Mouse (Mus musculus): ENCODE measurements around the gene Ankrd13a. TPM values are rescaled to one million over a fixed set of nuclear protein-coding genes. Genes with fewer than 3 reads are reported as not detected.
A peak's percentile ranks its signal among the peaks of the same experiment; 100 is the strongest.

The Ankrd13a gene
- polyA plus RNA-seq, 1 experiment from 2014 or later: 50.1 TPM

DNA sequence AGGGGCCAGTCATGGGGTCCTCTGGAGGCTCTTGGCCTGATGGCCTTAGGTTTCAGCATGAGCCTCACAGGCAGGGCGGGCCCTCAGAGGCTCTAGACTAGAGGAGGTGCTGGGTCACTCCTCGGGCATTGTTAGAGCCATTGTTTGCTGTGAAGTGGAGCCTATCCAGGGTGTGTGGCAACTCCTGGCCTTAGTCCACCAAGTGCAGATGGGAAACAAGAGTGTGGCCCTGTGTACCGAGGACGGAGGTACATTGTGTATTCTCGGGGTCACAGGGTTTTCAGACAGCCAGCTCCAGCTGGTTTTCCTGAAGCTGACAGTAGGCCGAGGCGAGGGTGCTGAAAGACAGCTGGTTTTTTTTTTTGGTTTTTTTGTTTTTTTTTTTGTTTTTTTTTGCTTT is 18.8 kb downstream of the Ankrd13a start:
- Histone ChIP-seq H3K27ac (replicated peaks) (0 out of 2 replicates have a peak overlapping the region, but pooled peaks have one; percentile 13), H3K9me3 (replicated peaks) (no peaks in the 10 kb centered on the region), H3K4me3 (no peak overlapping the region), H3K27me3 (ENCODE audit: low read depth, poor library complexity, severe bottlenecking) (peaks cover 7% of the 10 kb centered on the region; the same call in 1 of the 2 replicates), H3K4me1 (peaks cover 41% of the 10 kb centered on the region), H3K36me3 (peaks cover 61% of the 10 kb centered on the region)
- WGBS: 78% methylated on average over 7 of the region's 7 CpGs
- no peak for DNase-seq (ENCODE audit: low spot score)

- Histone ChIP-seq H3K9me3 (replicated peaks) (no peaks in the 10 kb centered on the region), H3K4me1 (peaks cover 41% of the 10 kb centered on the region), H3K27ac (replicated peaks) (peak overlapping the region; percentile 61), H3K4me3 (no peak overlapping the region), H3K36me3 (peaks cover 62% of the 10 kb centered on the region), H3K27me3 (ENCODE audit: low read depth, poor library complexity, severe bottlenecking) (peaks cover 7% of the 10 kb centered on the region; the same call in 1 of the 2 replicates)
- no peak for DNase-seq (ENCODE audit: low spot score)
- WGBS: 77% methylated on average over 4 of the region's 4 CpGs
Observed at GRCm38 (mm10) chr5:114794609-114795008, 20.1 kb downstream of the Ankrd13a start.

DNA sequence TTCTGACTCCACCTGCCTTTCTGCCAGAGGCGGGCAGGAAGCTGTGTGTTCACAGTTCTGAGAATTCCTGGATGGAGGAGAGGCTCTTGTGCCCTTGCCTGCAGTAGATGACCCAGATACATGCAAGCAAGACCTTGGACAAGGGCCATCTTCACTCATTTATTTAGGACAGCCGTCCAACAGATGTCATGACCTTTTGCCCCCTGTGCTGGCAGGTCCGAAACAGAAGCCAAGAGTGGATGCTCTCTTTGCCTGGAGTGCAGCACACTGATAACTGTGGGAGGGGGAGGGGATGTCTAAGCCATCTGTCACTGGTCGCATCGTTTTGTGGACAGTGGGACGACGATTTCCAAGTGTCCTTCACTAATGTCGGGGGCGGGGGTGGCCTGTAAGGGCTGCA is 20.8 kb downstream of the Ankrd13a start:
- DNase-seq (ENCODE audit: low spot score): peak; percentile 30
- no peak overlapping the region for H3K4me3 ChIP-seq
- peak overlapping the region; percentile 61 for H3K27ac ChIP-seq (replicated peaks)
- peaks cover 41% of the 10 kb centered on the region for H3K4me1 ChIP-seq
- peaks cover 7% of the 10 kb centered on the region; the same call in 1 of the 2 replicates for H3K27me3 ChIP-seq (ENCODE audit: low read depth, poor library complexity, severe bottlenecking)
- H3K36me3 ChIP-seq: peaks cover 66% of the 10 kb centered on the region
- no peaks in the 10 kb centered on the region for H3K9me3 ChIP-seq (replicated peaks)
- 50% methylated on average over 9 of the region's 9 CpGs for WGBS

DNA sequence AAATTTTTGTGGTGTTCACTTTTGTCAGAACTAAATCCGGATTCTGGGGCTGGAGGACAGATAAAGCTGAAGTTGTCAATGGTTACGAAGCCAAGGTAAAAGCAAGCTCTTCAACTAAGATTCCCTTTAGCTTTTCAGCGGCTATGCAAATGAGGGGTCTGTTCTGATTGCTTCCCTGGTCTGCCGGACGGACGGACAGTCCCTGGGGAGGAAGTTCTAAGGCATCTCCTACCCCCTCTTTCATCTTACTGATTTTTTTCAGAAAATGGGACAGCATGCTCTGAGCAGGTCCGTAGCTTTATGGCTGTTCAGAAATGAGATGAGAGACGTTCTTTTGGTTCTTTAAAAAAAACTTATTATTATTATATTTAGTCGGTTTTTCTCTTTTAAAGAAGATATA is 21.2 kb downstream of the Ankrd13a start:
- Histone ChIP-seq H3K36me3 (peaks cover 66% of the 10 kb centered on the region), H3K4me3 (no peak overlapping the region), H3K27ac (replicated peaks) (0 out of 2 replicates have a peak overlapping the region, but pooled peaks have one; percentile 76), H3K4me1 (peaks cover 41% of the 10 kb centered on the region), H3K27me3 (ENCODE audit: low read depth, poor library complexity, severe bottlenecking) (peaks cover 7% of the 10 kb centered on the region; the same call in 1 of the 2 replicates), H3K9me3 (replicated peaks) (no peaks in the 10 kb centered on the region)
- WGBS: 61% methylated on average over 9 of the region's 9 CpGs
- no peak for DNase-seq (ENCODE audit: low spot score)

- peaks cover 65% of the 10 kb centered on the region for H3K36me3 ChIP-seq
Observed at GRCm38 (mm10) chr5:114796299-114797012, 22.0 kb downstream of the Ankrd13a start.

GRCm38 (mm10) chr5:114797253-114797652 is 22.8 kb downstream of the Ankrd13a start:
- peak overlapping the region; percentile 55; the same call in 1 of the 2 replicates for H3K4me3 ChIP-seq
- H3K4me1 ChIP-seq: peaks cover 47% of the 10 kb centered on the region
- no peaks in the 10 kb centered on the region for H3K9me3 ChIP-seq (replicated peaks)
- no peak overlapping the region for H3K27ac ChIP-seq (replicated peaks)
- no peak for DNase-seq (ENCODE audit: low spot score)
- peaks cover 7% of the 10 kb centered on the region; the same call in 1 of the 2 replicates for H3K27me3 ChIP-seq (ENCODE audit: low read depth, poor library complexity, severe bottlenecking)
- peaks cover 65% of the 10 kb centered on the region for H3K36me3 ChIP-seq
- 88% methylated on average over 8 of the region's 8 CpGs for WGBS

More at GRCm38 (mm10) chr5:114796299-114797012, 22.0 kb downstream of the Ankrd13a start:
- Histone ChIP-seq H3K4me3 (peak overlapping the region; percentile 55), H3K27me3 (ENCODE audit: low read depth, poor library complexity, severe bottlenecking) (peaks cover 7% of the 10 kb centered on the region; the same call in 1 of the 2 replicates), H3K4me1 (peaks cover 47% of the 10 kb centered on the region), H3K9me3 (replicated peaks) (no peaks in the 10 kb centered on the region), H3K27ac (replicated peaks) (peak overlapping the region; percentile 76)
- WGBS: 4% methylated on average over 40 of the region's 40 CpGs
- DNase-seq (ENCODE audit: low spot score): peak; percentile 47

DNA sequence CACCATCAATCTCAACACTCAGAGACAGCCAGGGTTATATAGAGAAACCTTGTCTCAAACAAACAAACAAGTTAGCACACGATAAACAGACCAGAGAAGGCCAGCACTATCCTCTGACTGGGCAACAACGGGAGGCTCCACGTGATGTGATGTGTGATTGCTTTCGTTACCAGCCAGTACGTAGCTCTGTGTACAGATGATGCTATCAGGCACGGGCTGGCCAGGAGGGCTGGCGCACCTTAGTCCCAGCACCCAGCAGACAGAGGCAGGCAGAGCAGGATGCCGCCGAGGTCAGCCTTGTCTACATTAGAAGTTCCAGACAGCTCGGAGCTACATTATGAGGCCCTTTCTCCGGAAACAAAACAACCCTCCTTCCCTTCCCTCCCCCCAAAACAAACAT is 25.4 kb downstream of the Ankrd13a start:
- DNase-seq (ENCODE audit: low spot score): no peak
- Histone ChIP-seq H3K4me1 (peaks cover 33% of the 10 kb centered on the region), H3K27ac (replicated peaks) (no peak overlapping the region), H3K9me3 (replicated peaks) (no peaks in the 10 kb centered on the region), H3K4me3 (no peak overlapping the region), H3K36me3 (peaks cover 71% of the 10 kb centered on the region), H3K27me3 (ENCODE audit: low read depth, poor library complexity, severe bottlenecking) (peaks cover 7% of the 10 kb centered on the region; the same call in 1 of the 2 replicates)
- WGBS: 92% methylated on average over 11 of the region's 11 CpGs

- H3K4me3 ChIP-seq: no peak overlapping the region
- 24% methylated on average over 8 of the region's 8 CpGs for WGBS
- H3K9me3 ChIP-seq (replicated peaks): no peaks in the 10 kb centered on the region
- DNase-seq (ENCODE audit: low spot score): no peak
- H3K4me1 ChIP-seq: peaks cover 24% of the 10 kb centered on the region
- H3K27ac ChIP-seq (replicated peaks): no peak overlapping the region
- peaks cover 83% of the 10 kb centered on the region for H3K36me3 ChIP-seq
- H3K27me3 ChIP-seq (ENCODE audit: low read depth, poor library complexity, severe bottlenecking): peaks cover 7% of the 10 kb centered on the region; the same call in 1 of the 2 replicates
Observed at GRCm38 (mm10) chr5:114801049-114801448, 26.6 kb downstream of the Ankrd13a start.

DNA sequence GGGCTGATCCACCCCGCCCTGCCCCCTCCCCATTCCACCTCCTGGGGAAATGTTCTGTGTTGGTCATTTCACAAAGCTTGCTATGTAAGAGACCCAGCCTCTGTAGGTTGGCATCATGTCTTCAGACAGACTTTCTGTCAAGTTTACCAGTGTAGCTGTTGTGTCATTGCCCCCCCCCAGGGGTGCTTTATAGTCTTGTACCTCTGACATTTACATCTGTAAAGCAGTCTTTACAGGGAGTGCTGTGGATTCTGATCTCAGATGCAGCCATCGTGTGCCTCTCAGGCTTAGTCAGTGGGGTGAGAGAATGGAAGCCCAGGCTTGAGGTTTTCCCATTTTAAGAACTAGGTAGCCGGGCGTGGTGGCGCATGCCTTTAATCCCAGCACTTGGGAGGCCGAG is 27.4 kb downstream of the Ankrd13a start:
- H3K36me3 ChIP-seq: peaks cover 91% of the 10 kb centered on the region
- 0 out of 2 replicates have a peak overlapping the region, but pooled peaks have one; percentile 4 for H3K27ac ChIP-seq (replicated peaks)
- H3K9me3 ChIP-seq (replicated peaks): no peaks in the 10 kb centered on the region
- H3K4me3 ChIP-seq: no peak overlapping the region
- 82% methylated on average over 6 of the region's 6 CpGs for WGBS
- no peak for DNase-seq (ENCODE audit: low spot score)
- peaks cover 7% of the 10 kb centered on the region; the same call in 1 of the 2 replicates for H3K27me3 ChIP-seq (ENCODE audit: low read depth, poor library complexity, severe bottlenecking)
- peaks cover 16% of the 10 kb centered on the region for H3K4me1 ChIP-seq

DNA sequence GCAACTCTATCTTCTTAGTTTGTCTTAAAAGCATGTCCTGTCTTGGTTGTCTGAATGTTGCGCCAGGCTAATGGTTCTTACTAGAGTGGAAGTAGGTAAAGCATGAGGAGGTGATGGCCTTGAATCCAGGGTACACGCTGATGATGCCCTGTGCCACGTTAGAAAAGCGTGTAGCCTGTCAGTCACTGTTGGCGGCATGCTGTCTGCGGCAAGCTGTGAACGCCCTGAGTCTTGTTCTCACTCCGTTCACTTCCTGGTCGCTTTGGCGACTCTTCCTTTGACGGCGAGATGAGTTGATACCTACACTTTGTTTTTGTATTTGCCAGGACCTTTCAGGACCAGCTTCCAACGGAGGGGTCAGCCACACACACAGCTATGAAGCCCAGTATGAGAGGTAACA is 28.8 kb downstream of the Ankrd13a start:
- H3K27me3 ChIP-seq (ENCODE audit: low read depth, poor library complexity, severe bottlenecking): no peaks in the 10 kb centered on the region
- peaks cover 11% of the 10 kb centered on the region for H3K4me1 ChIP-seq
- WGBS: 91% methylated on average over 13 of the region's 13 CpGs
- no peak for DNase-seq (ENCODE audit: low spot score)
- no peak overlapping the region for H3K4me3 ChIP-seq
- H3K36me3 ChIP-seq: peaks cover 98% of the 10 kb centered on the region
- H3K9me3 ChIP-seq (replicated peaks): no peaks in the 10 kb centered on the region
- H3K27ac ChIP-seq (replicated peaks): no peak overlapping the region

DNA sequence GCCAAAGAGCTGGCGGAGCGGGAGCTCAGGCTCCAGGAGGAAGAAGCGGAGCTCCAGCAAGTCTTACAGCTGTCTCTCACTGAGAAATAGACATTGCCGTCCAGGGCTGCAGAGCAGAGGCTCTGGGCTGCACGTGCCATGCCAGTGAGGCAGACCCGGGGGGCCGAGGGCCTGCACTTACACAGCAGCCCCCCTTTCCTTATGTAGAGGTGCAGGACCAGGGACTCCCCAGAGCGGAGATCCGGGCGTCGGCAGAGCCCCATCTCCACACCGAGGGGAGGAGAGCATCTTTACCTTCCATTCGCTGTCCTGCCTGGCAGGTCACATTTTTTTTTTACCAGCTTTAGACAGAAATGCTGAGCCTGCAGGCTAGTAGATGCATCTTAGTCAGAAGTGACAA is 29.9 kb downstream of the Ankrd13a start:
- no peak for DNase-seq (ENCODE audit: low spot score)
- 0 out of 2 replicates have a peak overlapping the region, but pooled peaks have one; percentile 9 for H3K27ac ChIP-seq (replicated peaks)
- no peaks in the 10 kb centered on the region for H3K27me3 ChIP-seq (ENCODE audit: low read depth, poor library complexity, severe bottlenecking)
- H3K9me3 ChIP-seq (replicated peaks): no peaks in the 10 kb centered on the region
- no peak overlapping the region for H3K4me3 ChIP-seq
- H3K36me3 ChIP-seq: peaks cover 98% of the 10 kb centered on the region
- WGBS: 76% methylated on average over 13 of the region's 13 CpGs
- H3K4me1 ChIP-seq: peaks cover 15% of the 10 kb centered on the region

DNA sequence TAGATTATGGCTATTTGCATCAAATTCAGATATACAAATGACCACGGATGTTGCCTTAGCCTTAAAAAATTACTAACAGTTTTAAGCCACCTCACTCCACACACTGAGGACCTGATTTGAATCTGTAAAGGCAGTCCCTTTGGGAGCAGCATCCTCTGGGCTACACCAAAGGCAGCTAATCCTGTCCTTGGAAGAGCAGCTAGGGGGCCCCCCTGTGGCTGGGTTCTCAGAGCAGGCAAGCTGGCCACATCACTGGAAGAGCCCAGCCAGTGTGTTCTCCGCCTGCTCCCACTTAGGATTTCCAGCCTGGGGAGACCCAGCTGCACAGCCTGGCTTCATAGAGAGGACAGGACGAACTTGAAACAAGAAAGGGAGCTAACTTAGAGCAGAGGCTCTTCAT is 30.5 kb downstream of the Ankrd13a start:
- no peak overlapping the region for H3K27ac ChIP-seq (replicated peaks)
- peak; percentile 39 for DNase-seq (ENCODE audit: low spot score)

More for the DNA sequence above, 30.5 kb downstream of the Ankrd13a start:
- H3K4me3 ChIP-seq: no peak overlapping the region
- WGBS: 28% methylated on average over 3 of the region's 3 CpGs
- peaks cover 20% of the 10 kb centered on the region for H3K4me1 ChIP-seq
- H3K9me3 ChIP-seq (replicated peaks): no peaks in the 10 kb centered on the region
- H3K36me3 ChIP-seq: peaks cover 98% of the 10 kb centered on the region
- H3K27me3 ChIP-seq (ENCODE audit: low read depth, poor library complexity, severe bottlenecking): no peaks in the 10 kb centered on the region
